In the genomic region with DNA sequence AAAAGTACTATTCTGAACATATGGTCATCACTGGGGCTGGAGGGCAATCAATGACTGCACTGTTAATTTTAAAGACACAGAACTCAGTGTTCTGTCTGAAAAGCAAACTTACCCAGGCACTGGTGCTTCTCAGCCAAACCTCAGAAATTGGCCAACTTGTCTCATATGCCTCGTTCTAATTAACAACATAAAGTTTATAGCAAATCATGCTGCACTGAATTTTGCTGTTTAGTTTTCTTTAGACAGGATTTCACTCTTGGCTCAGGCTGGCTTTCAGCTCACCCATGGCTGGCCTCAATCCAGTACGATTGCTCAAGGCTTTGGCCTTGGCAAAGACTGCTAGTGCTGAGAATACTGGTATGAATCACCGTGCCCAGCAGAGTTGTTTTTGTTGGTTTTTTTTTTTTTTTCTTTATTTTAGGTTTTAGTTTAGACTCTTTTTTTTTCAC, we compare ENCODE assay signal across 7 mouse cellular contexts. TPM values are rescaled to one million over a fixed set of nuclear protein-coding genes. Genes with fewer than 3 reads are reported as not detected.
DNase-seq lines count a peak whose midpoint lies in the region; ATAC-seq and TF ChIP-seq lines count a peak whose summit lies in the region.

No protein-coding gene starts in this region.

- peak overlapping the region; percentile 72 for H3K27ac ChIP-seq in heart, postnatal 0 days (ENCODE audit: low read depth)
- peak overlapping the region; percentile 40; the same call in 1 of the 2 replicates for H3K27ac ChIP-seq in olfactory bulb, adult 2 months (ENCODE audit: insufficient read depth, low read depth, low read length)

- peak; percentile 92 for DNase-seq in 416B (ENCODE audit: low read depth)
- DNase-seq in cerebellum, postnatal 14 days, result peak; percentile 87 to 91
- peak; percentile 87 for DNase-seq in heart, postnatal 0 days (ENCODE audit: low spot score)
- DNase-seq in left cerebral cortex, postnatal 10 days (ENCODE audit: extremely low spot score in 1 of 2, low spot score in 2 of 2), result peak; percentile 44 to 62
- DNase-seq in thymus, postnatal 25 days, result no peak

- TF ChIP-seq EP300 in heart, postnatal 0 days (IDR thresholded peaks at IDR 0.05; ENCODE audit: low read depth), result no peak

- TF ChIP-seq POLR2A in olfactory bulb, adult 2 months (IDR thresholded peaks at IDR 0.05; ENCODE audit: insufficient read depth, low read depth, low read length), result no peak

- 17% methylated on average over 3 of the region's 3 CpGs for WGBS in heart, postnatal 0 days
- 10% methylated on average over 3 of the region's 3 CpGs for WGBS in olfactory bulb, adult 2 months

- H3K4me1 ChIP-seq in heart, postnatal 0 days (ENCODE audit: control insufficient read depth, insufficient read depth), result peaks cover 43% of the 10 kb centered on the region
- H3K4me1 ChIP-seq in olfactory bulb, adult 2 months (ENCODE audit: control insufficient read depth, insufficient read depth, low read length), result no peaks in the 10 kb centered on the region

- ATAC-seq in CD4-positive, CD25-positive, alpha-beta regulatory T cell, adult 4 months, result peak; percentile 22
- ATAC-seq in heart, postnatal 0 days (ENCODE audit: insufficient read depth, low read depth), result peak; percentile 69; the same call in 1 of the 2 replicates

- no peak for TF ChIP-seq CTCF in heart, postnatal 0 days (IDR thresholded peaks at IDR 0.05; ENCODE audit: low read depth)
- no peak for TF ChIP-seq CTCF in olfactory bulb, adult 2 months (IDR thresholded peaks at IDR 0.05; ENCODE audit: insufficient read depth, low read depth, low read length)

- H3K4me3 ChIP-seq in heart, postnatal 0 days (ENCODE audit: low read depth, low read length), result no peak overlapping the region
- H3K4me3 ChIP-seq in olfactory bulb, adult 2 months (ENCODE audit: insufficient read depth, low read depth, low read length), result no peak overlapping the region

- H3K36me3 ChIP-seq in heart, postnatal 0 days (replicated peaks; ENCODE audit: control insufficient read depth, insufficient read depth, low read length), result no peaks in the 10 kb centered on the region

- H3K9me3 ChIP-seq in heart, postnatal 0 days (replicated peaks; ENCODE audit: control insufficient read depth, low read length), result no peaks in the 10 kb centered on the region

- no peaks in the 10 kb centered on the region for H3K27me3 ChIP-seq in heart, postnatal 0 days (ENCODE audit: control insufficient read depth, insufficient read depth, low read length)

- peak overlapping the region; percentile 22; the same call in 1 of the 2 replicates for H3K4me2 ChIP-seq in heart, postnatal 0 days (ENCODE audit: low read depth, low read length)

- peak overlapping the region; percentile 34; the same call in 1 of the 2 replicates for H3K9ac ChIP-seq in heart, postnatal 0 days (replicated peaks; ENCODE audit: low read depth, low read length)

- intact Hi-C loops in left cerebral cortex, postnatal 10 days (cut with DNase I), result no loop called here

RNA-seq across cellular contexts. Expression of gene Lnpep, which starts 24.0 kb away (rescaled TPM):
- polyA plus RNA-seq in CD4-positive, CD25-positive, alpha-beta regulatory T cell, adult 4 months (2017; shearing (Covaris generic)), result 10 to 100 TPM; 31.8 to 33.9 TPM
- total RNA-seq in heart, postnatal 0 days (2014; rRNA removed; ENCODE audit: low replicate concordance), result 53.0 and 56.2 TPM in 2 replicates
- 10.0 and 10.3 TPM in 2 replicates for polyA plus RNA-seq in heart, postnatal 0 days (2015; fragmentation: Nextera tagmentation; extraction: Ambion mirVana)
- 10 to 100 TPM; 62.3 to 63.4 TPM for total RNA-seq in left cerebral cortex, postnatal 10 days (2021)
- 78.2 and 138 TPM in 2 replicates for polyA plus RNA-seq in olfactory bulb, adult 2 months (2012; ENCODE audit: insufficient read depth, insufficient read length, low replicate concordance, missing spikeins)
